Mouse (Mus musculus): ENCODE data around the gene Abcc4. TPM values are rescaled to one million over a fixed set of nuclear protein-coding genes. Genes with fewer than 3 reads are reported as not detected.
"Not testable (repeated sequence)": the region's sequence is repeated elsewhere in the genome, so short reads cannot be mapped to it uniquely, and the experiment has no call there.

The Abcc4 gene
- polyA plus RNA-seq, 1 experiment from 2014 or later: 1.2 TPM

- Histone ChIP-seq H3K4me1 (no peaks in the 10 kb centered on the region), H3K9ac (replicated peaks) (no peak overlapping the region), H3K27me3 (no peaks in the 10 kb centered on the region), H3K4me3 (no peak overlapping the region), H3K27ac (replicated peaks) (no peak overlapping the region), H3K4me2 (replicated peaks) (no peak overlapping the region), H3K36me3 (no peaks in the 10 kb centered on the region), H3K9me3 (no peaks in the 10 kb centered on the region)
- ATAC-seq (replicated peaks): no peak
- WGBS: 87% methylated on average over 7 of the region's 7 CpGs
Observed at GRCm38 (mm10) chr14:118674224-118674623, 31.8 kb downstream of the Abcc4 start.

- Histone ChIP-seq H3K27me3 (no peaks in the 10 kb centered on the region), H3K4me3 (no peak overlapping the region), H3K4me2 (replicated peaks) (no peak overlapping the region), H3K36me3 (no peaks in the 10 kb centered on the region), H3K27ac (replicated peaks) (no peak overlapping the region), H3K9me3 (no peaks in the 10 kb centered on the region), H3K9ac (replicated peaks) (no peak overlapping the region), H3K4me1 (no peaks in the 10 kb centered on the region)
- WGBS: 67% methylated on average over 6 of the region's 6 CpGs
- no peak for ATAC-seq (replicated peaks)
Observed at GRCm38 (mm10) chr14:118673501-118673900, 32.5 kb downstream of the Abcc4 start.

- H3K4me1 ChIP-seq; H3K36me3 ChIP-seq; ATAC-seq (replicated peaks); H3K9me3 ChIP-seq; H3K4me3 ChIP-seq; H3K27ac ChIP-seq (replicated peaks); H3K4me2 ChIP-seq (replicated peaks); H3K9ac ChIP-seq (replicated peaks); H3K27me3 ChIP-seq: not testable (repeated sequence)
- WGBS: 94% methylated on average over 6 of the region's 6 CpGs
Observed at GRCm38 (mm10) chr14:118672931-118673330, 33.1 kb downstream of the Abcc4 start.

- no peak overlapping the region for H3K4me2 ChIP-seq (replicated peaks)
- no peak for ATAC-seq (replicated peaks)
- no peaks in the 10 kb centered on the region for H3K27me3 ChIP-seq
- no peak overlapping the region for H3K27ac ChIP-seq (replicated peaks)
- H3K4me3 ChIP-seq: no peak overlapping the region
- no peak overlapping the region for H3K9ac ChIP-seq (replicated peaks)
- H3K36me3 ChIP-seq: no peaks in the 10 kb centered on the region
- WGBS: 57% methylated on average over 6 of the region's 6 CpGs
- no peaks in the 10 kb centered on the region for H3K4me1 ChIP-seq
- no peaks in the 10 kb centered on the region for H3K9me3 ChIP-seq
Observed at GRCm38 (mm10) chr14:118667499-118667898, 38.5 kb downstream of the Abcc4 start.

- Histone ChIP-seq H3K4me2 (replicated peaks) (no peak overlapping the region), H3K27ac (replicated peaks) (no peak overlapping the region), H3K27me3 (no peaks in the 10 kb centered on the region), H3K9ac (replicated peaks) (no peak overlapping the region), H3K9me3 (no peaks in the 10 kb centered on the region), H3K4me1 (no peaks in the 10 kb centered on the region), H3K4me3 (no peak overlapping the region), H3K36me3 (no peaks in the 10 kb centered on the region)
- WGBS: 88% methylated on average over 7 of the region's 7 CpGs
- no peak for ATAC-seq (replicated peaks)
Observed at GRCm38 (mm10) chr14:118664661-118665060, 41.4 kb downstream of the Abcc4 start.

GRCm38 (mm10) chr14:118662625-118663276 lies 43.3 kb downstream of the Abcc4 start:
- no peaks in the 10 kb centered on the region for H3K36me3 ChIP-seq
- H3K4me1 ChIP-seq: no peaks in the 10 kb centered on the region
- no peak overlapping the region for H3K4me2 ChIP-seq (replicated peaks)
- H3K4me3 ChIP-seq: no peak overlapping the region
- no peak overlapping the region for H3K27ac ChIP-seq (replicated peaks)
- no peak for ATAC-seq (replicated peaks)
- H3K9ac ChIP-seq (replicated peaks): no peak overlapping the region
- H3K27me3 ChIP-seq: no peaks in the 10 kb centered on the region
- WGBS: 90% methylated on average over 18 of the region's 18 CpGs
- no peaks in the 10 kb centered on the region for H3K9me3 ChIP-seq

- Histone ChIP-seq H3K4me1 (no peaks in the 10 kb centered on the region), H3K27ac (replicated peaks) (no peak overlapping the region), H3K4me3 (no peak overlapping the region), H3K4me2 (replicated peaks) (no peak overlapping the region), H3K9me3 (no peaks in the 10 kb centered on the region), H3K36me3 (no peaks in the 10 kb centered on the region), H3K9ac (replicated peaks) (no peak overlapping the region), H3K27me3 (no peaks in the 10 kb centered on the region)
- ATAC-seq (replicated peaks): no peak
- 91% methylated on average over 10 of the region's 10 CpGs for WGBS
Observed at GRCm38 (mm10) chr14:118662124-118662523, 43.9 kb downstream of the Abcc4 start.

GRCm38 (mm10) chr14:118659230-118659629 lies 46.8 kb downstream of the Abcc4 start:
- H3K36me3 ChIP-seq: no peaks in the 10 kb centered on the region
- no peaks in the 10 kb centered on the region for H3K27me3 ChIP-seq
- no peaks in the 10 kb centered on the region for H3K9me3 ChIP-seq
- no peak for ATAC-seq (replicated peaks)
- no peak overlapping the region for H3K9ac ChIP-seq (replicated peaks)
- no peak overlapping the region for H3K4me2 ChIP-seq (replicated peaks)
- no peak overlapping the region for H3K4me3 ChIP-seq
- H3K27ac ChIP-seq (replicated peaks): no peak overlapping the region
- H3K4me1 ChIP-seq: no peaks in the 10 kb centered on the region

- no peaks in the 10 kb centered on the region for H3K27me3 ChIP-seq
- H3K36me3 ChIP-seq: no peaks in the 10 kb centered on the region
- no peak overlapping the region for H3K9ac ChIP-seq (replicated peaks)
- no peaks in the 10 kb centered on the region for H3K4me1 ChIP-seq
- ATAC-seq (replicated peaks): no peak
- WGBS: 81% methylated on average over 8 of the region's 8 CpGs
- H3K27ac ChIP-seq (replicated peaks): no peak overlapping the region
- no peak overlapping the region for H3K4me2 ChIP-seq (replicated peaks)
- H3K4me3 ChIP-seq: no peak overlapping the region
- no peaks in the 10 kb centered on the region for H3K9me3 ChIP-seq
Observed at GRCm38 (mm10) chr14:118658328-118658692, 47.7 kb downstream of the Abcc4 start.

- no peak for ATAC-seq (replicated peaks)
- H3K27ac ChIP-seq (replicated peaks): no peak overlapping the region
- H3K36me3 ChIP-seq: no peaks in the 10 kb centered on the region
- no peaks in the 10 kb centered on the region for H3K27me3 ChIP-seq
- no peak overlapping the region for H3K4me2 ChIP-seq (replicated peaks)
- H3K9ac ChIP-seq (replicated peaks): no peak overlapping the region
- H3K9me3 ChIP-seq: no peaks in the 10 kb centered on the region
- no peaks in the 10 kb centered on the region for H3K4me1 ChIP-seq
- H3K4me3 ChIP-seq: no peak overlapping the region
- 54% methylated on average over 20 of the region's 20 CpGs for WGBS
Observed at GRCm38 (mm10) chr14:118657673-118658327, 48.2 kb downstream of the Abcc4 start.

GRCm38 (mm10) chr14:118657206-118657605 lies 48.8 kb downstream of the Abcc4 start:
- H3K4me1 ChIP-seq: no peaks in the 10 kb centered on the region
- 58% methylated on average over 4 of the region's 4 CpGs for WGBS
- H3K9ac ChIP-seq (replicated peaks): no peak overlapping the region
- H3K36me3 ChIP-seq: no peaks in the 10 kb centered on the region
- no peaks in the 10 kb centered on the region for H3K27me3 ChIP-seq
- no peak overlapping the region for H3K27ac ChIP-seq (replicated peaks)
- H3K4me2 ChIP-seq (replicated peaks): no peak overlapping the region
- ATAC-seq (replicated peaks): no peak
- H3K4me3 ChIP-seq: no peak overlapping the region
- H3K9me3 ChIP-seq: no peaks in the 10 kb centered on the region

GRCm38 (mm10) chr14:118656036-118656435 lies 50.0 kb downstream of the Abcc4 start:
- no peak overlapping the region for H3K4me2 ChIP-seq (replicated peaks)
- ATAC-seq (replicated peaks): no peak
- WGBS: 84% methylated on average over 7 of the region's 7 CpGs
- H3K9me3 ChIP-seq: no peaks in the 10 kb centered on the region
- no peaks in the 10 kb centered on the region for H3K36me3 ChIP-seq
- H3K27ac ChIP-seq (replicated peaks): no peak overlapping the region
- H3K4me1 ChIP-seq: no peaks in the 10 kb centered on the region
- H3K9ac ChIP-seq (replicated peaks): no peak overlapping the region
- no peaks in the 10 kb centered on the region for H3K27me3 ChIP-seq
- no peak overlapping the region for H3K4me3 ChIP-seq

GRCm38 (mm10) chr14:118654903-118655302 lies 51.1 kb downstream of the Abcc4 start:
- Histone ChIP-seq H3K4me2 (replicated peaks) (no peak overlapping the region), H3K4me3 (no peak overlapping the region), H3K27ac (replicated peaks) (no peak overlapping the region), H3K9ac (replicated peaks) (no peak overlapping the region), H3K27me3 (no peaks in the 10 kb centered on the region), H3K36me3 (no peaks in the 10 kb centered on the region), H3K9me3 (no peaks in the 10 kb centered on the region), H3K4me1 (no peaks in the 10 kb centered on the region)
- ATAC-seq (replicated peaks): no peak
- WGBS: 81% methylated on average over 2 of the region's 2 CpGs

Measured in forebrain, embryonic 15.5 days (tissue).